Mouse (Mus musculus) bone marrow, adult 2 months (tissue): ENCODE measurements around the gene Camta1. TPM values are rescaled to one million over a fixed set of nuclear protein-coding genes. Genes with fewer than 3 reads are reported as not detected.

Experiments used
- H3K27ac ChIP-seq: fragments of 200-500 bp; 2 replicates; pipeline ENCODE4 v1.5.1; 2012; ENCODE audit warnings: low read depth, mild to moderate bottlenecking, control low read depth, inconsistent platforms, low read length; ENCODE audit not compliant: control insufficient read depth, poor library complexity, insufficient read depth
- H3K4me1 ChIP-seq: fragments of 200-500 bp; 2 replicates; pipeline ENCODE4 v1.6.1; 2011; ENCODE audit warnings: low read length; ENCODE audit not compliant: control insufficient read depth, insufficient read depth
- H3K4me3 ChIP-seq: fragments of 200-500 bp; replicated peaks from 2 replicates; pipeline ENCODE3; 2011; ENCODE audit warnings: mild to moderate bottlenecking, low read depth, low read length, control low read depth; ENCODE audit not compliant: control insufficient read depth
- CTCF ChIP-seq: fragments of 200-500 bp; IDR thresholded peaks from 2 replicates; pipeline ENCODE4 v1.5.1; 2011; ENCODE audit warnings: low read length, control low read depth; ENCODE audit not compliant: control insufficient read depth, insufficient read depth
- POLR2A ChIP-seq: fragments of 200-500 bp; IDR thresholded peaks from 2 replicates; pipeline ENCODE4 v1.6.1; 2011; ENCODE audit warnings: low read depth, mild to moderate bottlenecking, control low read depth, low read length, borderline replicate concordance; ENCODE audit not compliant: control insufficient read depth
- WGBS: fragments of 180-500 bp; shearing (Covaris S2); methylation state at CpG from one replicate; pipeline ENCODE4 v1.1.7; 2018; 5-methylcytosine and 5-hydroxymethylcytosine counted together
- polyA plus RNA-seq: library from polyadenylated mRNA; stranded (reverse); fragments of >200 nt; gene quantifications from 2 replicates; pipeline ENCODE4 v1.2.4, GENCODE M21; 2011; ENCODE audit warnings: low replicate concordance; ENCODE audit not compliant: missing spikeins, insufficient read depth, insufficient read length

Camta1 gene
- polyA plus RNA-seq, 1 experiment = 26.6 TPM

- WGBS = 71% methylated on average over 4 of the region's 4 CpGs
- TF ChIP-seq CTCF (no peak), POLR2A (no peak)
- Histone ChIP-seq H3K27ac (no peak overlapping the region), H3K4me1 (no peaks in the 10 kb centered on the region), H3K4me3 (no peak overlapping the region)
Measured at GRCm38 (mm10) chr4:151655227-151655626, 206.4 kb downstream of the Camta1 start.

- Histone ChIP-seq H3K4me3 (no peak overlapping the region), H3K4me1 (no peaks in the 10 kb centered on the region), H3K27ac (no peak overlapping the region)
- no peak for TF ChIP-seq CTCF
- no peak for TF ChIP-seq POLR2A
- 76% methylated on average over 2 of the region's 2 CpGs for WGBS
Measured at GRCm38 (mm10) chr4:151642418-151642817, 219.3 kb downstream of the Camta1 start.

- Histone ChIP-seq H3K27ac (no peak overlapping the region), H3K4me3 (no peak overlapping the region), H3K4me1 (no peaks in the 10 kb centered on the region)
- WGBS = 73% methylated on average over 8 of the region's 8 CpGs
- TF ChIP-seq CTCF (no peak), POLR2A (no peak)
Measured at GRCm38 (mm10) chr4:151640971-151641370, 220.7 kb downstream of the Camta1 start.

GRCm38 (mm10) chr4:151638941-151639340 is 222.7 kb downstream of the Camta1 start:
- no peak for TF ChIP-seq CTCF
- TF ChIP-seq POLR2A = no peak
- no peaks in the 10 kb centered on the region for H3K4me1 ChIP-seq
- H3K4me3 ChIP-seq = no peak overlapping the region
- 24% methylated on average over 9 of the region's 9 CpGs for WGBS
- H3K27ac ChIP-seq = no peak overlapping the region

GRCm38 (mm10) chr4:151637348-151637747 is 224.3 kb downstream of the Camta1 start:
- 62% methylated on average over 9 of the region's 9 CpGs for WGBS
- Histone ChIP-seq H3K4me3 (no peak overlapping the region), H3K4me1 (no peaks in the 10 kb centered on the region), H3K27ac (no peak overlapping the region)
- TF ChIP-seq POLR2A (no peak), CTCF (no peak)

- H3K27ac ChIP-seq = no peak overlapping the region
- 21% methylated on average over 6 of the region's 6 CpGs for WGBS
- TF ChIP-seq POLR2A (no peak), CTCF (no peak)
- H3K4me1 ChIP-seq = no peaks in the 10 kb centered on the region
- H3K4me3 ChIP-seq = no peak overlapping the region
Measured at GRCm38 (mm10) chr4:151634771-151635170, 226.9 kb downstream of the Camta1 start.

GRCm38 (mm10) chr4:151633795-151634194 is 227.9 kb downstream of the Camta1 start:
- H3K4me3 ChIP-seq = no peak overlapping the region
- no peaks in the 10 kb centered on the region for H3K4me1 ChIP-seq
- no peak overlapping the region for H3K27ac ChIP-seq
- WGBS = 87% methylated on average over 8 of the region's 8 CpGs
- no peak for TF ChIP-seq POLR2A
- no peak for TF ChIP-seq CTCF

GRCm38 (mm10) chr4:151632321-151632720 is 229.4 kb downstream of the Camta1 start:
- no peak overlapping the region for H3K27ac ChIP-seq
- no peak overlapping the region for H3K4me3 ChIP-seq
- TF ChIP-seq CTCF (no peak), POLR2A (no peak)
- 54% methylated on average over 6 of the region's 6 CpGs for WGBS
- H3K4me1 ChIP-seq = no peaks in the 10 kb centered on the region

- Histone ChIP-seq H3K4me3 (no peak overlapping the region), H3K27ac (no peak overlapping the region), H3K4me1 (no peaks in the 10 kb centered on the region)
- WGBS = 68% methylated on average over 10 of the region's 10 CpGs
- TF ChIP-seq POLR2A (no peak), CTCF (no peak)
Measured at GRCm38 (mm10) chr4:151630664-151631063, 231.0 kb downstream of the Camta1 start.

GRCm38 (mm10) chr4:151630231-151630630 is 231.4 kb downstream of the Camta1 start:
- no peaks in the 10 kb centered on the region for H3K4me1 ChIP-seq
- 52% methylated on average over 3 of the region's 3 CpGs for WGBS
- no peak overlapping the region for H3K4me3 ChIP-seq
- no peak for TF ChIP-seq CTCF
- TF ChIP-seq POLR2A = no peak
- no peak overlapping the region for H3K27ac ChIP-seq
